Mouse (Mus musculus) embryo, embryonic 10 days (tissue): ENCODE measurements around the gene Serpinb6a.
A peak's percentile ranks its signal among the peaks of the same experiment; 100 is the strongest.

Experiments used
- DNase-seq: peaks from one replicate; pipeline ENCODE4 v3.0.0-alpha.2; 2015; ENCODE audit warnings: low spot score

Serpinb6a gene

DNA sequence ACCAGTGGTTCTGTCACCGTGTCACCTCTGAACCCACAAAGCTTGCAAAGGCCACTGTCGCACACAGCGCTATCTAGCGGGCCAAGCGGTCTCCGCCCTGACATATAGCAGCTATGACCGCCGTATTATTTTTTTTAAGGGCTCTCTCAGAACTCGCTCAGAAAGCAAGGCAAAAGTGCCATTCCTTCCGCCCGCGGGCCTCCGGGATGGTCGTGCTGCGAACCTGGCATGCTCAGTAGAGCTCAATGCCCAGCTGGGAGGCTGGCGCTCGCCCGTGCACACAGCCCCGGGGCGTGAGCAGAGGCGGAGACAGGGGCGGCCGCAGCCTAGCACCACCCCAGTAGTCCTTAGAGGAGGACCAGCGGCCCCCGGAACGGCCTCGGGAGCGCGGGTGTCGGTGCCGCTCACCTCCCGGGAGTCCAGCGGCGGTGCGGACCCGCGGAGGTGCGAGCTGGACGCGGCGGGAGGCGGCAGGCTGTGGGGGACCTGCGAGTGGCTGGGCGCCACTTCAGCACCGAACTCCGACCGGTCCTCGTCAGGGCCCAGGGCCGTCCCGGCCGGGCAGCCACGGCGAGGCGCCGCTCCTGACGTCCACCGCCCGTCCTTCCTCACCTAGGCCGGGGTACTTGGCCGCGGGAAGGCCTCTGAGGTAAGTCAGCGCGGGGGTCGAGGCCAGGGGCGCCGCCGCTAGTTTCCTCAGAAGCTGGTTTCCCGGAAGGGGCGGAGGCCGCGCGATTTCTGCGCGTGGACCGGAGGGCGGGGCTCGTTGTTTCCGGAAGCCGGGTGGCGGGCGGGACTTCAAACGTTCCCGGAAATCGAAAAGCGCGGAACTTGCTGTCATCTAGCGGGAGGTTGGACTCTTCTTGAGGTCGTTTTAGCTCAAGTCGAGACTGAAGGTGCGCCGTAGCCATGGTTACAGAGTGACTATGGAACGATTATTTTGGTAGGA lies at the start of gene Serpinb6a, which contains the start of gene Ripk1:
Gene Serpinb6a, minus strand, starts transcription at position 737 of the 949 bp plus-strand sequence.
Gene Ripk1, plus strand, starts transcription at position 306 of the 949 bp plus-strand sequence.
- DNase-seq, result peak; percentile 90

GRCm38 (mm10) chr13:34051692-34052091 lies 49.1 kb upstream of the Serpinb6a start:
- DNase-seq, result no peak

GRCm38 (mm10) chr13:34050479-34050878 lies 47.9 kb upstream of the Serpinb6a start:
- no peak for DNase-seq

DNA sequence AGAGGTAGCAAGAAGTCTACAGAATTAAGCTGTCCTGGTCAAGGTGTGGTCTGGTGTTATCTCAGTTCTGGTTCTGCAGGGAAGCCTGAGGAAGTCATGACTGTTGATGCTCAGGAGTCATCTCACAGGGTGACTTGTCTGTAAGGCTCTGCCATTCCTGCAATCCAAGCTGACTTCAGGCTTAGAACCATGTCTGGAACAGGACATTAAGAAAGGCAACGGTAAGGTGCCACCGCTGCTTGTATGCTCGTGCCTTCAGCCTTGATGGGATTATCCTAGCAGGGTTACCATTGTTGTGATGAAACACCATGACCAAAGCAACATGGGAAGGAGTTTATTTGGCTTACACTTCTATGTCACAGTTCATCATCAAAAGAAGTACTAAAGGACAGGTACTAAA lies 44.9 kb upstream of the Serpinb6a start:
- no peak for DNase-seq

GRCm38 (mm10) chr13:34046421-34047012 lies 43.9 kb upstream of the Serpinb6a start:
- peak; percentile 84 for DNase-seq

DNA sequence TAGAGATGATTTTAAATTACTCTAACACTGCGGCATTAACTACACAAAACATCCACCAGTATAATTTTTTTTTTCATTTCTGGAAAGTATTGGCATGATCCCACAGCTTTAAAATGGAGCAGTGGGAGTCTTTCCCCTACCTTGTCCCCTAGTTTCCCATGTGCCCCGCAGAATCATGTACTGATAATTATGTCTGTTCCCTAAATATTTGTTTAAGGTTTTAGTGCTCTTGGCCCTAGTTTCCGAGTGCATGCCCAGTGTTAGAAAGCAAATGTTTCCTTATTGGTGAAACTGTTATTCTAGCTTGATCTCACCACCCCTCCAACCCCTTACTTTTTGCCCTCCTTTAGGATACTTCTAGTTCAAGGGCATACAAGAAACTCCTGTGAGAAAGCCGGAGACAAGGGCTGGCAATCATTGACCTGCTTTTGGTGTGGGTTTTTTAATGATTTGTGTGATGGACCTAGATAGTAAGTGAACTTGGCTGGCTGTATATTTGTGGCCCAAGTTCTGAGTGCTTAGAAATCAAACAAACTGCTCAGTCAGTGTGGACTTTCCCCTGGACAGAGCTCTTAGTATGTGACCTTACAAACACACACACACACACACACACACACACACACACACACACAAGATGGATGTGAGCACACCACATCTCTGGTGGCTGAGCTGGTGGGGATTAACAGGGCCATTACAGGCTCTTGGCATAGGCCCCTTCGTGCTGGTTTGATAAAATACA lies 43.1 kb upstream of the Serpinb6a start:
- DNase-seq, result no peak

DNA sequence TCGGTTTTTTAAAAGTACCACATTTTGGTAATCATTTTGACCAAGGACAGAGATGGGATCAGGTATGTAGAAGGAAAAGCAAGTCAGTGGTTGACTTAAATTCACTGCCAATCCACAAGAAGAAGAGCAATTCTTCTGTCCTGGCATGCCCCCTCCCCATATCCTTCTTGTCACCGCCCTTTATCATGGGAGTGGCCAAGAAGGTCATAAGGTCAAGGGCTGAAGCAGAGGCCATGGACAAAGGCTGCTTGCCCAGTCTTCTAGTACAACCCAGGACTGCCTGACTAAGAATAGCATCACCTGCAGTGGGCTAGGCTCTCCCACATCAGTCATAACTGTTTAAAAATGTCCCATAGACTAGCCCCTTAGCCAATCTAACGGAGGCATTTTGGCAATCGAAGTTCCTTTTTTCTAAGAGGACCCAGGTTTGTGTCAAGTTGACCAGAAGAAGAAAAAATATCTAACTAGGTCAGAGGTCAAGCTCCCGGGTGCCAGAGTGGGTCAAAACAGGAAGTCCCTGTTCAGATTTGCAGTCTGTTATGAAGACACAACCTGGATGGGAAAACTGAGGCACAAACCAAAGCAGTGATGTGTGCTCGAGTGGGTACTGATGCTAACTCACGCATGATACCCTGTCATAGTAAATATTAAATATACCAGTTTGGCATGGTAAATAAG lies 41.3 kb upstream of the Serpinb6a start:
- peak; percentile 23 for DNase-seq

DNA sequence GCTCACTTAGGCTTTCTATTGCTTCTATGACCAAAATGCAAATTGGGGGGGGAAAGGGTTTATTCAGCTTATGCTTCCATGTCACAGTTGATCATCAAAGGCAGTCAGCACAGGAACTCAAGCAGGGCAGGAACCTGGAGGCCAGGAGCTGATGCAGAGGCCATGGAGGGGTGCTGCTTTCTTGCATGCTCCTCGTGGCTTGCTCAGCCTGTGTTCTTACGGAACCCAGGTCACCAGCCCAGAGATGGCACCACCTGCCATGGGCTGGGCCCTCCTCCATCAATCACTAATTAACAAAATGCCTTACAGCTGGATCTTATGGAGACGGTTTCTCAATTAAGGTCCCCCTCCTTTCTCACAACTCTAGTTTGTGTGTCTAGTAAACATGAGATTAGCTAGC lies 37.5 kb upstream of the Serpinb6a start:
- DNase-seq, result no peak

GRCm38 (mm10) chr13:34038901-34039341 lies 36.3 kb upstream of the Serpinb6a start:
- peak; percentile 10 for DNase-seq

- peak; percentile 7 for DNase-seq
Measured at GRCm38 (mm10) chr13:34038056-34038432, 35.5 kb upstream of the Serpinb6a start.

DNA sequence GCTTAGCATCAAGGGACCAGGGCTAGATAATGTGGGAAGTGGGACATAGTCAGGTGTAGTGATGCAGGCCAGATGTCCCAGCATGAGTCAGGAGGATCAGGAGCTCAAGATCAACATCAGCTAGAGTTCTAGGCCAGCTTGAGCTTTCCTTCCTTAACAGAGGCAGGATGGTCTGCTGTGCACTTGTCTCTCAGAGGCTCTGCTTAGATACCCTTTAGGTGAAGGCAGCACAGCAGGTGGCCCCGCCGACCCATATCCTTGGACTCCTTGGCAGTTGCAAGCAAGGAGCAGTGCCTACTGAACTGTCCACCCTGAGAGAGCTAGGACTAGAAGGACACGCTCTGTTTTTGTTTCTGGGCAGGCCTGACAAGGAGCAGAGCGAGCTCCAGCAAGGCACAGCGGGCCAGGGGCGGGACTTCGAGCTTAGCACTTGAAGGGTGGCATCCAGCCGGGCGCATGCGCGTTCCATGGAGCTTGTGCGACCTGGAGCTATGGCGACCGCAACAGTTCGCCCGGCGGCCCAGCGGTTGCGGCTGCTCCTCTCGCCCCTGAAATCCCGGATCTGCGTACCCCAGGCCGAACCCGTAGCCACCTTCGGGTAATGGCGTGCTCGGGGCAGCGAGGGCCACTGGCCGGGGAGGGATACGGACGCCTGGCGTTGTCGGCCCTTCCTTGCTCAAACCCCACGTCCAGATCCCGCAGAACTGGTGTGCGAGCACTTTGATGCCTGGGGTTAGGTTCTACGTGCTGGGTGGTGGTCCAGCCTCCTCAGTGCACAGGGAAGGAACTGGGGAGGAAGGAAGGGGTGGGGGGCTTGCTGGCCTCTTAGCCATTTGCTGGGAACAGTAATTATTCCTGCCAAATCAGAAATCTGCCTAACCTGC lies 34.8 kb upstream of the Serpinb6a start, which contains the start of gene Bphl:
Gene Bphl, plus strand, starts transcription at position 426 of the 884 bp plus-strand sequence.
- peak; percentile 98 for DNase-seq

DNA sequence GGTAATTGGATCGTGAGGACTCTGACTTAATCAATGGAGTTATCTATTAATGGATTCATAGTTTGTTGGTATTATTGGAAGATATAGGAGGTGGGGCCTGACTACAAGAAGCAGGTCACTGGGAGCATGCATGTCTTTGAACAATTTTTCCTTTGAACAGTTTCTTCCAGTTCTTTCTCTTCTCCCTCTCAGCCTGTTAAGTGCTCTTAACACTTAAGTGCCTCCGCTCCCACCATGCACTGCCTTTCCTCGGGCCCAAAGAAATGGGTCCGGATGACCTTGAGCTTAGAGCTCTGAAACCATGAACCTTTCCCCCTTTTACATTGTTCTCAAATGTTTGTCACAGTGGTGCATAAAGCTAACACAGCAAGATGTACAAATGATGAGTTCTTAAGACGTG lies 34.1 kb upstream of the Serpinb6a start:
- no peak for DNase-seq

GRCm38 (mm10) chr13:34035424-34035823 lies 32.8 kb upstream of the Serpinb6a start:
- DNase-seq, result no peak

GRCm38 (mm10) chr13:34032041-34032440 lies 29.4 kb upstream of the Serpinb6a start:
- no peak for DNase-seq

DNA sequence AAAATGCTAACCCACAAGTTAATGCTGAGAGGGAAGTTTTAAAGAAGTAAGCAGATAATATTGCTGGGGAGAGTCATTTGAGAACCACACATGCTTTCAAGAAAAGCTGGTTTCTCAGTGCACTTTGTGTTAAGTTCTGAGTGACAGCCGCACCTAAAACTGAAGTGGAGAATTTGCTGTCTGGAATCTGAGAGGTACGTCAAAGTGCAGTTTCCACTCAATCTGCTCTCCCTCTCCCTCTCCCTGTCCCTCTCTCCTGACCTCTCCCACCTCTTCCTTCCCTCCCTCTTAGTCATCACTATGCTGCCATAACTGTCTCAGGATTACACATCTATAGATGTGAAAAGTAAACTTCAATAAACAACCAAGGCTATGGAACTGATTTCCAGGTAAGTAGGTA lies 19.4 kb upstream of the Serpinb6a start:
- no peak for DNase-seq

GRCm38 (mm10) chr13:34018521-34018920 lies 15.9 kb upstream of the Serpinb6a start:
- DNase-seq, result no peak

GRCm38 (mm10) chr13:34016927-34017569 lies 14.5 kb upstream of the Serpinb6a start:
- DNase-seq, result no peak

GRCm38 (mm10) chr13:34007234-34007633 lies 4.6 kb upstream of the Serpinb6a start:
- DNase-seq, result no peak

DNA sequence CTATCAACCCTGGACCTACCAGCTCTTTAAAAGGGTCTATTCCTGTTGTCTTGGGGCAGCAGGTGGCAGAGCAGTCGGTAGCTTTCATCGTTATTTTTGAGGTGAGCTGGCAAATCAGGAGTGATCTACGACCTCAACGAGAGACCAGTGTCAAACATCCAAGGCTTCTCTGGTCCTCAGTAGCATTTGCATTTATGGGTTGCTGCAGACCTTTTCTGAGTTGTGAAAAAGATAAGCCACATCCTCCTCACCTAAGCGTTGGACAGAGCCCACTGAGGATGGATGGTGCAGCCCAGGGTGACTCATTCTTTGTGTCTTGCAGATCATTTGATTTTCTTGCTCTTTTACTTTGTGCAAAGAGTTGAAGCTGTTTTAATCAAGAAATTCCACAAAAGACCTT lies 464 bp upstream of the Serpinb6a start:
- no peak for DNase-seq

DNA sequence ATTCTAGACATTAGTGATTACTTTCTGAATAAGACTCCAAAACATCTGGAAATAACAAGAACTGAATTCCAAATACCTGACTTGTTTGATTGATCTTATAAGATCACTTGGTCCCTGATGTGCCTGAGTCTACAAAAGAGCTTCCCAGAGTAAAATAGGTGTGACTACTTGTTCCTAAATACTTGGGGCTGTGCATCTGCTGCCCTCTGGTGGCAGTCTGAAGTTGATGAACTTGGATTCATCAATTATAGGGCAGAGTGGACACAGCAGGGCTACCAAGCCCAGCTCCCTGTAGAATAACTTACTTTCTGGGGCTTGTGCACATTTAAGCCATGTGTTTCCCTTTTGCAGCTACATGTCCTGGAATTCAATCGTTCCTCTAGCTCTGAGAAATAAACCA lies 7.4 kb downstream of the Serpinb6a start:
- DNase-seq, result peak; percentile 81
